ENCODE assay signal across 8 mouse cellular contexts in the genomic region with DNA sequence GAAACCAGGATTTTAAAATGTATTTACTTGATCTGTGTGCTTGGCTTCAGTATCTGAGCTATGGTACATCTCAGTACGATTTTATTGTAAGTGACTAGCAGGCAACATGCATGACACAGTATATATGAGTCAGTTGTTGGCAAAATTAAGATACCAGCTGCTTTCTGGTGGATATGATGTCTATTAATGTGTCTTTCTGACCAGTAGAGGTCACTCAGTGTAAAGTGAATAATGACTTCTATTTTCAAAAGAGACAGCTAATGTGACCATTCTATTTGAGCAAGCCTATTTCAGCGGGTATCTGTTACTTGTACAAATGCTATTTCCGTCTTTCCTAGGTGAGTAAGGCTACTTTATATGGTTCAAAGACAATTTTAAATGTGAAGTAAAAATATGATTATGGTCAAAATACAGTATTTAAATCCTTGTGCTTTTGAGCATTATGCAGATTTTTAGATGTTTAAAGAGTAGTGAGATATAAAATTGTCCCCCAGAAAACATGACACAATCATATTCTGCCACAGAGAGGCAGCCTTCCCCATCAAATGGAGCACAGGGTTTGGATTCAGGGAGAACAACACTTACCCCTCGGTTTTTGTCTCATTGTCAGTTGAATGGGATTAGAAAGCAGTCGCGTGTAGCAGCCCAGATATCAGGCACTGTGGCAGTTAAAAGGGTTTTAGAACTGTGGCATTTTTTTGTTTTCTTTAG.
DNase-seq lines count a peak whose midpoint lies in the region; ATAC-seq lines count a peak whose summit lies in the region.

No protein-coding gene starts in this region.

- no peaks in the 10 kb centered on the region for H3K36me3 ChIP-seq in kidney, embryonic 14.5 days (ENCODE audit: control insufficient read depth, insufficient read depth, low read length)
- H3K36me3 ChIP-seq in hindbrain, embryonic 13.5 days, result no peaks in the 10 kb centered on the region
- no peaks in the 10 kb centered on the region for H3K36me3 ChIP-seq in midbrain, embryonic 15.5 days (replicated peaks)

- no peak overlapping the region for H3K4me2 ChIP-seq in kidney, embryonic 14.5 days (replicated peaks; ENCODE audit: low read depth, low read length)
- H3K4me2 ChIP-seq in hindbrain, embryonic 13.5 days, result no peak overlapping the region
- no peak overlapping the region for H3K4me2 ChIP-seq in midbrain, embryonic 15.5 days

- no peak overlapping the region for H3K9ac ChIP-seq in kidney, embryonic 14.5 days (ENCODE audit: low read depth, low read length)
- H3K9ac ChIP-seq in hindbrain, embryonic 13.5 days, result no peak overlapping the region
- H3K9ac ChIP-seq in midbrain, embryonic 15.5 days, result no peak overlapping the region

- 55% methylated on average over 6 of the region's 6 CpGs for WGBS in kidney, embryonic 14.5 days
- 27% methylated on average over 6 of the region's 6 CpGs for WGBS in hindbrain, embryonic 13.5 days
- 26% methylated on average over 6 of the region's 6 CpGs for WGBS in midbrain, embryonic 15.5 days

- no peak overlapping the region for H3K27ac ChIP-seq in kidney, embryonic 14.5 days (ENCODE audit: low read depth, low read length)
- peak overlapping the region; percentile 70 for H3K27ac ChIP-seq in hindbrain, embryonic 13.5 days
- H3K27ac ChIP-seq in midbrain, embryonic 15.5 days, result no peak overlapping the region

- H3K9me3 ChIP-seq in kidney, embryonic 14.5 days (ENCODE audit: control insufficient read depth, low read length), result no peaks in the 10 kb centered on the region
- H3K9me3 ChIP-seq in hindbrain, embryonic 13.5 days, result no peaks in the 10 kb centered on the region
- no peaks in the 10 kb centered on the region for H3K9me3 ChIP-seq in midbrain, embryonic 15.5 days

- ATAC-seq in kidney, embryonic 14.5 days (ENCODE audit: low FRiP score, low TSS enrichment), result peak; percentile 52; the same call in 1 of the 2 replicates
- peak; percentile 84 for ATAC-seq in hindbrain, embryonic 13.5 days (ENCODE audit: low FRiP score)
- peak; percentile 89 for ATAC-seq in midbrain, embryonic 15.5 days (replicated peaks)

- H3K4me3 ChIP-seq in kidney, embryonic 14.5 days (ENCODE audit: low read length), result no peak overlapping the region
- H3K4me3 ChIP-seq in hindbrain, embryonic 13.5 days, result no peak overlapping the region
- no peak overlapping the region for H3K4me3 ChIP-seq in midbrain, embryonic 15.5 days

- H3K4me1 ChIP-seq in kidney, embryonic 14.5 days (ENCODE audit: control insufficient read depth, insufficient read depth, low read length), result no peaks in the 10 kb centered on the region
- H3K4me1 ChIP-seq in hindbrain, embryonic 13.5 days (replicated peaks), result no peaks in the 10 kb centered on the region
- no peaks in the 10 kb centered on the region for H3K4me1 ChIP-seq in midbrain, embryonic 15.5 days

- H3K27me3 ChIP-seq in kidney, embryonic 14.5 days (ENCODE audit: control insufficient read depth, insufficient read depth, low read length), result no peaks in the 10 kb centered on the region
- H3K27me3 ChIP-seq in hindbrain, embryonic 13.5 days, result no peaks in the 10 kb centered on the region
- H3K27me3 ChIP-seq in midbrain, embryonic 15.5 days (replicated peaks), result no peaks in the 10 kb centered on the region

- DNase-seq in kidney, postnatal 36 days, result no peak
- DNase-seq in cerebellum, adult 11-12 months, result peak; percentile 28
- DNase-seq in lung, postnatal 25 days (ENCODE audit: low spot score), result no peak
- DNase-seq in thymus, postnatal 0 days (ENCODE audit: low spot score), result no peak
- DNase-seq in thymus, adult 18-20 months, result no peak
